Mouse (Mus musculus): Measurements from ENCODE around the gene Nfe2l3.

Gene Nfe2l3

DNA sequence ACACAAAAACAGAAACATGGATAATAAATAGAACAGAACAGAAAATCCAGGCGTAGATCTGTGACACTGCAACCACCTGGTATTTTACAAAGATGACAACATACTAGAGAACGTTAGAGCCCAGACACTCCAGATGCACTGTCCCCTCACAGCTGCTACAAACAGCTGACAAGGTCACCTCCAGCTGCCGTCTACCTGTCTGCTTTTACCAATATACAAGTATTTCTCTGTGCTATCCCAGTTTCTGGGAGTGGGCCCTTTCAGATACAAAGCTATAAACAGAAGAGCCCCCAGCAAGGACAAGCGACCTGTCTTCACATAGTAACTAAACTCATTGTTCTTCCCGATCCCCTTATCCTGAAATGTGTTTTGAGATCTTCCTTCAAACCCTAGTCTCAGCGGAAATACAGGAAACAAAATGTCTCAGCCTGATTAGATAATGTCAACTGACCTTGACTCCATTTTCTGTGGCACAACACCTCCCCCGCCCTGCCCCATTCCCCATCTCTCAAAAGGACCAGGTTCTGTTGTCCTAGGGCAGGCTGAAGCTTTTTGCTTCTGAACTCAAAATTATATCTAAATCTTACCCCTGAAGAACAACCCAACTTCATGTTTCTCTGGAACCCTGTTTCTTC is 53.7 kb downstream of the Nfe2l3 start:
- DNase-seq, result no peak

DNA sequence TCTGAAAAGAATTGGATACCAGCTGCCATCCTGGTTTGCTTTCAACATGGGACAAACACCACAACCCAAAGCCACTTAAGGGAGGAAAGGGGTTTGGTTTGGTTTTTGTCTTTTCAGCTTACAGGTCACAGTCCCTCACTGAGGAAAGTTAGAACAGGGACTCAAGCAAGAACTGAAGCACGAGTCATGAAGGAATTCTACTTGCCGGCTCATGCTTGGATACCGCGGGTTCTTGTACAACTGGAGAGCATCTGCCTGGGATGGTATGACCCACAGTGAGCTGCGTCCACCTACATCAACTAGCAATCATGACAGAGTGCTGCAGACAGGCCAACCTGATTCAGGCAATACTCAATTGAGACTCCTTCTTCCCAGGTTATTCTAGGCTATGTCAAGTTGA is 54.3 kb downstream of the Nfe2l3 start:
- no peak for DNase-seq

DNA sequence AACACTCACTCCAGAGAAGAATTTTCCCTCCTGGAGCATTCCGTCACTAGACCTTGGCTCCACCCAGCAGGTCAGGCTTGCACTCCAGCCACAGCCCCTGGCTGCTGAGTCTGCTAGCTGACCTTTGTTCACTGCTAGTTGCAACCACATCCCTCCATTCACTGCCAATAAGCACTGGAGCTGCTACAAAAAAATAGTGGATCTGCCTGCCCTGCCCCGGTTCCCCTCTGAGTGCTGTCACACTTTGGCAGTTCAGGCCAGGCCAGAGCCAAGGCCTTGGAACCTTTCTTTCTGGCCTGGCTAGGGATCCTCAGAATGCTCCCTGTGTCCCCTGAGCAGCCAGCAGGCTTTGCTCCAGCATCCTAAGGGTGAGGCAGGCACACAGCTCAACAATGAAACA is 57.3 kb downstream of the Nfe2l3 start:
- DNase-seq, result peak in 1 of 2 experiments; percentile 38

DNA sequence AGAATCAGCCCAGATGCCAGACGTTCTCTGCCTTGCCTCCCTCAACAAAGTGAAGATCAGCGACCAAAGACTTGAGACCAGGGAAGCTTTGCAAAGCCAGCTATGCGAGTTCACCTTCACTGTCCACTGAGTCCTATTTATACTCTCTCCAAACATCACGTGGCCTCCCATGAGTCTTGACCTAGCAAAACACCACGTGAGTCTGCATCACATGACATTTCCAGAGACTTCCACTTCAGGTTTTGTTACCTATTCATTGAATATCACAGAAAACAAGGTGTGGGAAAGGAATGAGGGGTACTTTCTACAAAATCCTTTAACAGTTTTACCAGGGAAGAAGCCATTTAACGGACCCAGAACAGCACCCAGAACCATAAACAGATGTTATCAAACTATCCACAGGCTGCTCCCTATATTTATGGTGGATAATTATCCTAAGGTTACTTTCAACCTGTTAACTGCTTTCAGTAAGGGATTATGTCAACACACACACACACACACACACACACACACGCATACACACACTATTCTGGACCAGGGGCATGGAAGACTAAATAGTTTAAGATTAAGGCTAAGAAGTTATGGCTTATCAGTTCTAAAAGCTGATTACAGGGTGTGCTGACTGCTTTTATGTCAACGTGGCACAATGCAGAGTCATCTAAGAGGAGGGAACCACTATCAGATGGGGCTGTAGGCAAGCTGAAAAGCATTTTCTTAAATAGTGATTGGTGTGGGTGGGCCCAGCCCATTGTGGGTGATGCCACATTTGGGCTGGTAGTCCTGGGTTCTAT is 65.0 kb downstream of the Nfe2l3 start:
- no peak for DNase-seq

DNA sequence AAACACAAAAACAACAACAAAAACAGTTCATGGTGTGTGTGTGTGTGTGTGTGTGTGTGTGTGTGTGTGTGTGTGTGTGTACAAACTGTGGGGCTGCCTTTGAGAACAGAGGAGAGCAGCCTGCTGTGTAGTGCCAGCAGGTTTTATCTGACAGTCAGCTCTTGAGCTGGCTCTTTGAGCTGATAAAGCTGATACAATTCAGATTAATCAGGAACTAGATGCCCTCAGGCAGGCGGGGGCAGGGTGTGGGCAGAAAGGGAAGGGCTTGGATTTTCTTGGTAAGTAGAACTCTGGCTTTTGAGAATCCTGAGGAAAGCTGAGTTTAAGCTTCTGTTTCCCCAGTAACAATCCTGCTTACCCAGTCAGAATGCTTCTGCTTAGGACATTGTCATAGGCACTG is 73.2 kb downstream of the Nfe2l3 start:
- no peak for DNase-seq

DNA sequence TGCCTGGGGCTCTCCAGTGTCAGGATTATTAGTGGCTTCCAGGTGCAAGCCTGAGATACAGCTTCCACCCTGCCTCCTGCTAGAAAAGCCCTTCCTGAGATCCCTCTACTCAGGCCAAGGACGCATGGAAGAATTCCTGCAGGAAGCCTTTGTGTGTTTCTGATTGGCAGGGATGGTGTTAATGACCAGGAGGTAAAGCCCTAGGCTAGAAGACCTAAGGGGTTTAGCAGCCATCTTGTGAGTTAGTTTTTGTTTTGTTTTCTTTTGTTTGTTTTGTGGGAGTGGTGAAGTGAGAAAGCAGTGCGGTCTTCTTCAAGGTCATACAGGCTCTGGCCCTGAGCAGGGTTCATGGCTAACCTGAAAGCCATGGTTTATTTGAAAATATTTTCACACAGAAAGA is 75.1 kb downstream of the Nfe2l3 start:
- DNase-seq, result no peak

Data from lung, postnatal 4 days (tissue).